Mouse (Mus musculus) cortical plate, adult 2 months (tissue): ENCODE results near the gene Rps3a1.

Experiments used
- CTCF ChIP-seq: fragments of 200-500 bp; IDR thresholded peaks from 2 replicates; pipeline ENCODE4 v1.5.1; 2011; ENCODE audit warnings: mild to moderate bottlenecking, control low read depth, low read length; ENCODE audit not compliant: insufficient read depth; ENCODE audit errors: extremely low read depth
- POLR2A ChIP-seq: fragments of 200-500 bp; IDR thresholded peaks from 2 replicates; pipeline ENCODE4 v1.6.1; 2011; ENCODE audit warnings: mild to moderate bottlenecking, low read length, control low read depth; ENCODE audit not compliant: insufficient read depth; ENCODE audit errors: extremely low read depth

- TF ChIP-seq POLR2A (no peak), CTCF (no peak)
These were observed 36.3 kb downstream of the Rps3a1 start for GRCm38 (mm10) chr3:86106086-86106632.
